Mouse (Mus musculus): ENCODE measurements at regions not wholly inside any gene's neighbourhood (a gene's known extent, or its start where the extent isn't known, plus 50 kb on each side); places are given as distances from the start of the nearest gene placed in this dataset.
A peak's percentile ranks its signal among the peaks of the same experiment; 100 is the strongest.

DNA sequence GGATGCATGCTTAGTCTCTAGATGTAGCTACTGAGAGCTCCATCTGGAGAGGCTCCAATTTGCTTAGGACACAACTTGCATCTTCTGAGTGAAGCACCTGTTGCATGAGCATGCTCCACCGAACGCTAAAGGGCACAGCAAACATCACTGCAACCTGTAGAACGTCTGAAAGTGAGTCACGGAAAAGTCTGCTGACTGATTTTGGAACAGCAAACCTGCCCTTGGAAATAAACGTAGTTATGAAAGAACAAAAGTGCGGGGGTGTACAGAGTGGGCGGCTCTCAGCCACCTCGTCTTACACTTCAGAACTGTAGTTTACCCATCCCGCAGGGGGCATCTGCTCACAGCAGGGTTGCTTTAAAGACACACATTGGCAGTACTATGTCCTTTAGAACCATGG lies 97.0 kb upstream of the Rxylt1 start:
- Histone ChIP-seq H3K4me1 (replicated peaks; ENCODE audit: control insufficient read depth, insufficient read depth) (no peaks in the 10 kb centered on the region), H3K4me3 (ENCODE audit: low read depth, low read length) (no peak overlapping the region), H3K9me3 (ENCODE audit: control insufficient read depth, low read length) (no peaks in the 10 kb centered on the region), H3K27me3 (ENCODE audit: control insufficient read depth, insufficient read depth, low read length) (no peaks in the 10 kb centered on the region), H3K27ac (replicated peaks) (no peak overlapping the region), H3K36me3 (ENCODE audit: control insufficient read depth, insufficient read depth, low read length) (no peaks in the 10 kb centered on the region), H3K9ac (ENCODE audit: low read length) (no peak overlapping the region), H3K4me2 (replicated peaks; ENCODE audit: low read depth) (no peak overlapping the region)
- ATAC-seq (ENCODE audit: low FRiP score, low TSS enrichment) (no peak), DNase-seq (ENCODE audit: low spot score) (no peak)
- WGBS: 74% methylated on average over 9 of the region's 9 CpGs
- no peak for TF ChIP-seq EP300 (optimal IDR thresholded peaks at IDR 0.05)
- TF ChIP-seq CTCF (IDR thresholded peaks at IDR 0.05; ENCODE audit: low read depth): no peak

DNA sequence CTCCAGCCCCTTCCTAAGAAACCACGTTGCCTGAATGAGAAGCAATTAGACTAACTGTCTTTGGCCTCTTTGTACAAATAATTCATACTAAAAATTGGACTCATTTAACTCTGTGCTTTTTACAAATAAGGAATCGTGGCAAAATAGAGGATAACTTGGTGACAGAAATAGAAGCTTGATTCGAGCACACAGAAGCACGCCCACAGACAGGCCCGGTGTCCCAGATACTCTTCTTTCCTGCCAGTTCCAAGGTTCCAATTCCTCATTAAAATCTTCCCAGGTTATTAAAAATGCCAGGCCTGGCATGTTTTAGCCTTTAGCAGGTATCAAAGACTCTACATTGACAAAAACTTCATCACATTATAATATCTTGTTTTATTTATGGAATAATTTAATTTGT lies 96.2 kb upstream of the Rxylt1 start:
- no peak for ATAC-seq (ENCODE audit: low FRiP score, low TSS enrichment)
- no peak for TF ChIP-seq CTCF (IDR thresholded peaks at IDR 0.05; ENCODE audit: low read depth)
- TF ChIP-seq EP300 (optimal IDR thresholded peaks at IDR 0.05): no peak

DNA sequence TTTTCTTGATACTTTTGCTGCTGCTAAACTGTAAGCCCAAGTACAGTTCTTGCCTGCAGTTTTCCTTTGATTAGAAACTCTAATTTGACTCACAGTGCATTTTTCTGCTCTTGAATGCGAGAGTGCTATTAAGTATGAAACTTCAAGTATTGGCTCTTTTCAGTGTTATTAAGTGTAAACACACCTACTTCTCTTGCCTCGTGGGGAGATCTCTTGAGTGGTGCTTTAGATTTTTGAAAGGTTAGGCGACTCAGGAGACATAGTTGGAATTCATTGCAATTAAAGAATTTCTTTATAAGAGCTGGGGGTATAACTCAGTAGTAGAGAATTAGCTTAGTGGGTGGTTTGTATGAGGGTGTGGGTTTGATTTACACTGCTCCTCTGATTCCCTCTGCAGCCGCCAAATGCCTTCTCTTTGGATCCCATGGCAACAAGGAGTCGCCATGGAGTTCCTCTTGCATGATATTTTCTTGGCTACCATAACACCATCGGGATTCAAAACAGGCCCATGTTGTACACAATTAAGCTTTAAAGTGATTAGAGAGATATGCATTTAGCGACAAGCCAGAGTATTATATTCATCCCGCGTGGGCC lies 88.1 kb upstream of the Rxylt1 start:
- no peaks in the 10 kb centered on the region for H3K27me3 ChIP-seq (ENCODE audit: control insufficient read depth, insufficient read depth, low read length)
- H3K4me1 ChIP-seq (replicated peaks; ENCODE audit: control insufficient read depth, insufficient read depth): no peaks in the 10 kb centered on the region
- no peaks in the 10 kb centered on the region for H3K36me3 ChIP-seq (ENCODE audit: control insufficient read depth, insufficient read depth, low read length)
- no peaks in the 10 kb centered on the region for H3K9me3 ChIP-seq (ENCODE audit: control insufficient read depth, low read length)
- no peak overlapping the region for H3K4me3 ChIP-seq (ENCODE audit: low read depth, low read length)
- DNase-seq (ENCODE audit: low spot score) (no peak), ATAC-seq (ENCODE audit: low FRiP score, low TSS enrichment) (no peak)
- WGBS: 76% methylated on average over 9 of the region's 9 CpGs
- H3K9ac ChIP-seq (ENCODE audit: low read length): no peak overlapping the region
- H3K27ac ChIP-seq (replicated peaks): no peak overlapping the region
- H3K4me2 ChIP-seq (replicated peaks; ENCODE audit: low read depth): no peak overlapping the region
- TF ChIP-seq CTCF (IDR thresholded peaks at IDR 0.05; ENCODE audit: low read depth) (no peak), EP300 (optimal IDR thresholded peaks at IDR 0.05) (no peak)

More for the DNA sequence above, 96.2 kb upstream of the Rxylt1 start:
- no peak overlapping the region for H3K4me2 ChIP-seq (replicated peaks; ENCODE audit: low read depth)
- H3K9me3 ChIP-seq (ENCODE audit: control insufficient read depth, low read length): no peaks in the 10 kb centered on the region
- no peak overlapping the region for H3K27ac ChIP-seq (replicated peaks)
- no peaks in the 10 kb centered on the region for H3K36me3 ChIP-seq (ENCODE audit: control insufficient read depth, insufficient read depth, low read length)
- DNase-seq (ENCODE audit: low spot score): no peak
- H3K27me3 ChIP-seq (ENCODE audit: control insufficient read depth, insufficient read depth, low read length): no peaks in the 10 kb centered on the region
- no peak overlapping the region for H3K4me3 ChIP-seq (ENCODE audit: low read depth, low read length)
- H3K9ac ChIP-seq (ENCODE audit: low read length): no peak overlapping the region
- H3K4me1 ChIP-seq (replicated peaks; ENCODE audit: control insufficient read depth, insufficient read depth): no peaks in the 10 kb centered on the region
- WGBS: 78% methylated on average over 5 of the region's 5 CpGs

DNA sequence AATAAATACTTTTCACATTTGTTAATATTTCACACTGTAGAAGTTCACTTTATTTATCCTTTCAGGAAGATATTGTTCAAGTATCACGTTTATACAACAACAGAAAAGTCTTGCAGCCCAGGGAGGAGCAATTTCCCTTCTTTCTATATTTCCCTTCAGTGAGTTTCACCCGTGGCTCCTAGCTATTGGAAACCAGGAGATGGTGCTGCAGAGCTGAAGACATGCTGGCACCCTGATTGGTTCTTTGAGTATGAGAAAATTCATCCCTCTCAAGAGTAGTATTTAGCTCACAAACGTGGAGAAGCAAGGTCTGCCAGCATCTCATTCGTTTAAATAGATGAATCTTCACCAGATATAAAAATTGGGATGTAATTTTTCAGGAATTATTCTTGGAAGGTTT lies 85.9 kb upstream of the Rxylt1 start:
- Histone ChIP-seq H3K4me2 (replicated peaks; ENCODE audit: low read depth) (no peak overlapping the region), H3K27ac (replicated peaks) (no peak overlapping the region), H3K4me3 (ENCODE audit: low read depth, low read length) (no peak overlapping the region), H3K9ac (ENCODE audit: low read length) (no peak overlapping the region), H3K4me1 (replicated peaks; ENCODE audit: control insufficient read depth, insufficient read depth) (no peaks in the 10 kb centered on the region), H3K27me3 (ENCODE audit: control insufficient read depth, insufficient read depth, low read length) (no peaks in the 10 kb centered on the region), H3K9me3 (ENCODE audit: control insufficient read depth, low read length) (no peaks in the 10 kb centered on the region), H3K36me3 (ENCODE audit: control insufficient read depth, insufficient read depth, low read length) (no peaks in the 10 kb centered on the region)
- peak; percentile 15 for DNase-seq (ENCODE audit: low spot score)
- TF ChIP-seq EP300 (optimal IDR thresholded peaks at IDR 0.05): no peak
- peak; percentile 78 for TF ChIP-seq CTCF (IDR thresholded peaks at IDR 0.05; ENCODE audit: low read depth)
- 14% methylated on average over 4 of the region's 4 CpGs for WGBS
- no peak for ATAC-seq (ENCODE audit: low FRiP score, low TSS enrichment)

DNA sequence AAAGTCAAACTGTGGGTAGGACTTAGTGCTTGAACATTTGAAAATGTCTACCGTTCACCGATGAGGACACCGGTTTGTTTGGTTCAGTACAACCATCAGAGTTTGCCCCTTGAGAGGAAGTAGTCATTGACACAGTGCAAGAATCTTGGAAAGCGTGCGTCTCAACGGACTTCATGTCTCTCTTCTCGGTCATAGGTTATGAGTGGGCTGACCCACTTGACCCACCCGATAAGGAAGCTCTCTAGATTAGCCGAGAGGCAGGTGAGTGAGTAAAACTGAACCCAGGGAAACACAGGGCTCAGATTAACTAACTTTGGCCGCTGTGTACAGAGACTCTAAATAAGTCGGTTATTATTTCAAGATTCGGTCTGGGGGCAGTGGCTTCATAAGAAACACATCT lies 51.9 kb upstream of the Rxylt1 start:
- ATAC-seq (ENCODE audit: low FRiP score, low TSS enrichment): no peak
- Histone ChIP-seq H3K36me3 (ENCODE audit: control insufficient read depth, insufficient read depth, low read length) (no peaks in the 10 kb centered on the region), H3K27ac (replicated peaks) (no peak overlapping the region), H3K4me2 (replicated peaks; ENCODE audit: low read depth) (no peak overlapping the region), H3K9me3 (ENCODE audit: control insufficient read depth, low read length) (no peaks in the 10 kb centered on the region), H3K9ac (ENCODE audit: low read length) (no peak overlapping the region), H3K4me1 (replicated peaks; ENCODE audit: control insufficient read depth, insufficient read depth) (no peaks in the 10 kb centered on the region), H3K27me3 (ENCODE audit: control insufficient read depth, insufficient read depth, low read length) (no peaks in the 10 kb centered on the region), H3K4me3 (ENCODE audit: low read depth, low read length) (no peak overlapping the region)
- WGBS: 87% methylated on average over 12 of the region's 12 CpGs
- no peak for DNase-seq (ENCODE audit: low spot score)
- TF ChIP-seq CTCF (IDR thresholded peaks at IDR 0.05; ENCODE audit: low read depth) (no peak), EP300 (optimal IDR thresholded peaks at IDR 0.05) (no peak)

DNA sequence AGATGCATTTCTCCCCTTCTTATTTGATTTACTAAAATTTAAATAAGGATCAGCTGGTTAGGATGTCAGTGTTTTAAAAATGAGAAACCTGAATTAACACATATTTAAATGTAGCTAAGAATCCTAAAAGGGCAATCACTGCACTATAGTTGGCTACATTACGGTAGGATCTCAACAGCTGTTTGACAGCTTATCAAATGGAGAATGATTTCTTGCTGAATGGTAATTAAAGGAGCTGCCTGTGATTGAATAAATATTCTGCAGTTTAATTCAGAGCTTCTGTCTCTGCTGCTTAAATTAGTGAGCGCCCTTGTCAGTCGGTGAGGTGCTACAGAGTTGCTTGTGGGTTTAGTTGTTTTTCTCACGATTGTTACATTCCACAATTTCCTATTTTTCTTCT lies 51.4 kb upstream of the Rxylt1 start:
- Histone ChIP-seq H3K9ac (ENCODE audit: low read length) (no peak overlapping the region), H3K4me2 (replicated peaks; ENCODE audit: low read depth) (no peak overlapping the region), H3K4me3 (ENCODE audit: low read depth, low read length) (no peak overlapping the region), H3K4me1 (replicated peaks; ENCODE audit: control insufficient read depth, insufficient read depth) (no peaks in the 10 kb centered on the region), H3K27ac (replicated peaks) (no peak overlapping the region), H3K9me3 (ENCODE audit: control insufficient read depth, low read length) (no peaks in the 10 kb centered on the region), H3K36me3 (ENCODE audit: control insufficient read depth, insufficient read depth, low read length) (no peaks in the 10 kb centered on the region), H3K27me3 (ENCODE audit: control insufficient read depth, insufficient read depth, low read length) (no peaks in the 10 kb centered on the region)
- ATAC-seq (ENCODE audit: low FRiP score, low TSS enrichment) (no peak), DNase-seq (ENCODE audit: low spot score) (no peak)
- TF ChIP-seq CTCF (IDR thresholded peaks at IDR 0.05; ENCODE audit: low read depth) (no peak), EP300 (optimal IDR thresholded peaks at IDR 0.05) (no peak)
- WGBS: 87% methylated on average over 4 of the region's 4 CpGs
